Mouse (Mus musculus): ENCODE measurements around the gene Actl7a. TPM values are rescaled to one million over a fixed set of nuclear protein-coding genes. Genes with fewer than 3 reads are reported as not detected.

Actl7a gene
- polyA plus RNA-seq, 1 experiment from 2014 or later = not detected

DNA sequence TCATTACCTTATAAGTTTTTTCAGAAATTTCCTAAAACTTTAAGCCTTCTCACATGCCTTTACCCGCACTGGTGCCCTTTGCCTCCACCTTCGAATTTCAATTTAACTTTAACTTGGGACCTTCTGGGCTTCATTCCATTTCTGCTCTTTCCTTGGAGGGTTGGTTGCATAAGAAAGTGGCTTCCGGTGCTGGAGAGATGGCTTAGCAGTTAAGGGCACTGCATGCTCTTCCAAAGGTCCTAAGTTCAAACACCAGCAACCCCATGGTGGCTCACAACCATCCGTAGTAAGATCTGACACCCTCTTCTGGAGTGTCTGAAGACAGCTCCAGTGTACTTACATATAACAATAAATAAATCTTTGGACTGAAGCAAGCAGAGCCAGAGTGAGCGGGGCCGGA is 20.0 kb upstream of the Actl7a start:
- no peaks in the 10 kb centered on the region for H3K36me3 ChIP-seq (ENCODE audit: control insufficient read depth, insufficient read depth, low read length)
- no peak overlapping the region for H3K9ac ChIP-seq (ENCODE audit: low read length)
- H3K4me1 ChIP-seq (replicated peaks; ENCODE audit: control insufficient read depth, insufficient read depth) = no peaks in the 10 kb centered on the region
- no peaks in the 10 kb centered on the region for H3K27me3 ChIP-seq (ENCODE audit: control insufficient read depth, insufficient read depth, low read length)
- H3K27ac ChIP-seq (replicated peaks) = no peak overlapping the region
- DNase-seq (ENCODE audit: low spot score) (no peak), ATAC-seq (ENCODE audit: low FRiP score, low TSS enrichment) (no peak)
- H3K4me3 ChIP-seq (ENCODE audit: low read depth, low read length) = no peak overlapping the region
- H3K9me3 ChIP-seq (ENCODE audit: control insufficient read depth, low read length) = no peaks in the 10 kb centered on the region
- no peak for TF ChIP-seq CTCF (IDR thresholded peaks at IDR 0.05; ENCODE audit: low read depth)
- WGBS = 91% methylated on average over 6 of the region's 6 CpGs
- no peak overlapping the region for H3K4me2 ChIP-seq (replicated peaks; ENCODE audit: low read depth)

DNA sequence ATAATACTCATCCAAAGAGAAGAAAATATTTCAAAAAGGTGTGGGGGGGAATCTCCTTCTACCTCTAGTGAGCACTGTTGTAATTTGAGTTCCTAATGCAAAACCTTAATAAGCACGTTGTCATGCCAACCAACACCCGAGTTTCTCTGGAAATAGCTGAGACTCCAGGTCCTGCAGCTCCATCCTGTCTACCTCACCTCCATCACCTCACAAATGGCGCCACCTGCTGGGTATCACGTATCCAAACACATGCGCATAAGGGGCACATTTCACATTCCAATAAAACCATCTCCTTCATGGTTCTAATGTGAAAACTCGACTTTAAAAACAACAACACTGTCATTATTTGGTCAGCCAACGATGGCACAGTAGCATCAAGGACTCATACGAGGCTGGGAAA is 17.4 kb upstream of the Actl7a start:
- H3K9me3 ChIP-seq (ENCODE audit: control insufficient read depth, low read length) = no peaks in the 10 kb centered on the region
- no peak for DNase-seq (ENCODE audit: low spot score)
- WGBS = 57% methylated on average over 8 of the region's 8 CpGs
- H3K27ac ChIP-seq (replicated peaks) = no peak overlapping the region
- no peak overlapping the region for H3K9ac ChIP-seq (ENCODE audit: low read length)
- TF ChIP-seq EP300 (optimal IDR thresholded peaks at IDR 0.05) (no peak), CTCF (IDR thresholded peaks at IDR 0.05; ENCODE audit: low read depth) (peak; percentile 59)
- no peak for ATAC-seq (ENCODE audit: low FRiP score, low TSS enrichment)
- H3K4me2 ChIP-seq (replicated peaks; ENCODE audit: low read depth) = no peak overlapping the region
- H3K27me3 ChIP-seq (ENCODE audit: control insufficient read depth, insufficient read depth, low read length) = no peaks in the 10 kb centered on the region
- no peaks in the 10 kb centered on the region for H3K4me1 ChIP-seq (replicated peaks; ENCODE audit: control insufficient read depth, insufficient read depth)
- no peaks in the 10 kb centered on the region for H3K36me3 ChIP-seq (ENCODE audit: control insufficient read depth, insufficient read depth, low read length)
- no peak overlapping the region for H3K4me3 ChIP-seq (ENCODE audit: low read depth, low read length)

DNA sequence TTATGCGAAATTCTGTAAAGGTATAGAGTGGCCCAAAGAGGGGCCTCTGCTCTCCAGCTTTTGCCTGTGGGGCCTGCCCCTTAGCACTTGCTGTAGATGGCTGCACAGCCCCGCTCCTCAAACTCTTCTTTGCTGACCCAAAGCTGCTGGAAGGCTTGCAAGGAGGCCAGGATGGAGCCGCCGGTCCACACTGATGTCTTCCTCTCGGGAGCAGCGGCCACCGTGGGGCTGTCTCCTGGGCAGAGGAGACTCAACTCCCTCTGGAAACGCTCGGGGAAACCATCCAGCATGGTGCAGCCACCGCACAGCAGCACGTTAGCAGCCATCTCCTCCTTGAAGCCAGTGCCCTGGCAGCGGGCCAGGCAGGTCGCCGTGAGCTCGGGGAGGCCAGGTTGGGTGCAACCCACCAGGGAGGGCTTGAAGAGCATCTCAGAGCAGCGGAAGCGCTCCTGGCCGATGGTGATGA is 3.2 kb upstream of the Actl7a start, which contains the start of gene Gm26657:
Gene Gm26657, plus strand, starts transcription at position 51 of the 466 bp plus-strand sequence.
- no peak for DNase-seq (ENCODE audit: low spot score)
- TF ChIP-seq EP300 (optimal IDR thresholded peaks at IDR 0.05) (no peak), CTCF (IDR thresholded peaks at IDR 0.05; ENCODE audit: low read depth) (no peak)

DNA sequence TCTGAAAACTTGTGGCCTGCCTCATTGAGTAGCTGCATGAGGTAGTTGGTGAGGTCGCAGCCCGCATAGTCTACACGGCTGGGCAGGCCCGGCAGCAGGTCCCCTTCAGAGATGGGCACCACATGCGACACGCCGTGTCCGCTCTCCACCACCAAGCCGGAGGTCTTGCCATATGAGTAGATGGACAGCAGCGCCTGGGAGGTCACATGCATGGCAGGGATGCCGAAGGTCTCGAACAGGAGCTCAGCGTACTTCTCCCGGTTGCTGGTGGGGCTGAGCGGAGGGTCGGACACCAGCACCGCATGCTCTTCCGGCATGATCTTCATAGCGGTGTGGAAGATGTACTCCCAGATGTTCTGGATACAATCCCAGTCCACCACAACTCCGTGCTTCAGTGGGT is 2.6 kb upstream of the Actl7a start:
- no peak for TF ChIP-seq EP300 (optimal IDR thresholded peaks at IDR 0.05)
- TF ChIP-seq CTCF (IDR thresholded peaks at IDR 0.05; ENCODE audit: low read depth) = no peak
- 96% methylated on average over 20 of the region's 20 CpGs for WGBS
- Histone ChIP-seq H3K4me3 (ENCODE audit: low read depth, low read length) (no peak overlapping the region), H3K36me3 (ENCODE audit: control insufficient read depth, insufficient read depth, low read length) (no peaks in the 10 kb centered on the region), H3K9ac (ENCODE audit: low read length) (no peak overlapping the region), H3K27me3 (ENCODE audit: control insufficient read depth, insufficient read depth, low read length) (no peaks in the 10 kb centered on the region), H3K9me3 (ENCODE audit: control insufficient read depth, low read length) (no peaks in the 10 kb centered on the region), H3K4me2 (replicated peaks; ENCODE audit: low read depth) (no peak overlapping the region), H3K4me1 (replicated peaks; ENCODE audit: control insufficient read depth, insufficient read depth) (no peaks in the 10 kb centered on the region), H3K27ac (replicated peaks) (no peak overlapping the region)
- 0 out of 2 replicates have a peak, but pooled peaks have one; percentile 21 for ATAC-seq (ENCODE audit: low FRiP score, low TSS enrichment)
- no peak for DNase-seq (ENCODE audit: low spot score)

More for the DNA sequence above, 3.2 kb upstream of the Actl7a start, which contains the start of gene Gm26657:
- no peak within 1 kb of the TSS for H3K27ac ChIP-seq (replicated peaks)
- H3K4me2 ChIP-seq (replicated peaks; ENCODE audit: low read depth) = no peak within 1 kb of the TSS
- no peaks in the 10 kb centered on the region for H3K36me3 ChIP-seq (ENCODE audit: control insufficient read depth, insufficient read depth, low read length)
- H3K4me3 ChIP-seq (ENCODE audit: low read depth, low read length) = no peak within 1 kb of the TSS
- no peak for ATAC-seq (ENCODE audit: low FRiP score, low TSS enrichment)
- H3K9me3 ChIP-seq (ENCODE audit: control insufficient read depth, low read length) = no peaks in the 10 kb centered on the region
- H3K9ac ChIP-seq (ENCODE audit: low read length) = no peak within 1 kb of the TSS
- H3K4me1 ChIP-seq (replicated peaks; ENCODE audit: control insufficient read depth, insufficient read depth) = no peaks in the 10 kb centered on the region
- 83% methylated on average over 18 of the region's 18 CpGs for WGBS
- no peaks in the 10 kb centered on the region for H3K27me3 ChIP-seq (ENCODE audit: control insufficient read depth, insufficient read depth, low read length)

DNA sequence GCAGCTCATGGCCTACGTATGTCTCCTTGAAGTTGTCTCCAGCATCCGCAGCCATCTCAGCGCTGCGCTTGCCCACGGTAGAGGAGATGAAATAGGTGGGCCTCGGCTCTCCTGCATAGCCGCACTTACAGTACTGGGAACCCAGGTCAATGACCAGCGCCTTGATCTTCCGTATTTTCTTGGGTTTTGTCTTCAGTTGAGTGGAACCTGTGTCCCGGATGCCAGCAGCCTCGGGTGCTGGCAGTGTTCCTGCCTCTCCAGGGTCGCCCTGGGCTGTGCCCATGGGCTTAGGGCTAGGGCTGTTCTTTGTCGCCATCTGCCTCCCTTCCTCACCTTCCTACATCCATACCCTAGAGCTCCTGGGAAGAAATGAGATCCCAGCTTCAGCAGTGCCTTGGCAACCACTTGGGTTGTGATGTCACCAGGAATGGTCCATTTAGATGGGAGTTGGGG is 2.1 kb upstream of the Actl7a start, which contains the start of gene Actl7b:
Gene Actl7b, minus strand, starts transcription at position 403 of the 453 bp plus-strand sequence.
- Histone ChIP-seq H3K4me1 (replicated peaks; ENCODE audit: control insufficient read depth, insufficient read depth) (no peaks in the 10 kb centered on the region), H3K27ac (replicated peaks) (no peak within 1 kb of the TSS), H3K27me3 (ENCODE audit: control insufficient read depth, insufficient read depth, low read length) (no peaks in the 10 kb centered on the region), H3K4me2 (replicated peaks; ENCODE audit: low read depth) (no peak within 1 kb of the TSS), H3K36me3 (ENCODE audit: control insufficient read depth, insufficient read depth, low read length) (no peaks in the 10 kb centered on the region), H3K9ac (ENCODE audit: low read length) (no peak within 1 kb of the TSS), H3K9me3 (ENCODE audit: control insufficient read depth, low read length) (no peaks in the 10 kb centered on the region), H3K4me3 (ENCODE audit: low read depth, low read length) (no peak within 1 kb of the TSS)
- ATAC-seq (ENCODE audit: low FRiP score, low TSS enrichment) (peak; percentile 15; the same call in 1 of the 2 replicates), DNase-seq (ENCODE audit: low spot score) (no peak)
- 94% methylated on average over 13 of the region's 13 CpGs for WGBS
- TF ChIP-seq CTCF (IDR thresholded peaks at IDR 0.05; ENCODE audit: low read depth) (no peak), EP300 (optimal IDR thresholded peaks at IDR 0.05) (no peak)

DNA sequence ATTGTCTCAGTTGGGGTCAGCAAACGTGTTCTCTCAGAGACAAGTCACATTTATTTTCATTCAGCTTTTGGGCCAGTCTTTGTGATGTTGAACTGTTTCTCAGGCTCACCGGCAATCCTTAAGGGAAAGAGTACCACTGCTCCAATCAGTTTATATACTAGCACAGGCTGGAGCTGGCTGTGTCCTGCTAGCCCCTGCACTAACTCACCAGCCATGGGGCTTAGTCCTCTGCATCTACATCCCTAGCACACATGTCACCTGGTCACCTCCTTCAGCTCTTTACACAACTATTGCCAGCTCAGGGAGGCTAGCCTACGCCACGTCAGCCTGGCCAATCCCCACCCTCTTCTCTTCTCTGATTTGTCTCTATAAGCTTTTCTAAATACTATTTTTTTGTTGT is 515 bp upstream of the Actl7a start:
- WGBS = 89% methylated on average over 4 of the region's 4 CpGs
- TF ChIP-seq EP300 (optimal IDR thresholded peaks at IDR 0.05) (no peak), CTCF (IDR thresholded peaks at IDR 0.05; ENCODE audit: low read depth) (no peak)

More for the DNA sequence above, 515 bp upstream of the Actl7a start:
- ATAC-seq (ENCODE audit: low FRiP score, low TSS enrichment) = no peak
- H3K4me1 ChIP-seq (replicated peaks; ENCODE audit: control insufficient read depth, insufficient read depth) = no peaks in the 10 kb centered on the region
- no peaks in the 10 kb centered on the region for H3K9me3 ChIP-seq (ENCODE audit: control insufficient read depth, low read length)
- H3K4me2 ChIP-seq (replicated peaks; ENCODE audit: low read depth) = no peak overlapping the region
- no peak overlapping the region for H3K9ac ChIP-seq (ENCODE audit: low read length)
- no peaks in the 10 kb centered on the region for H3K36me3 ChIP-seq (ENCODE audit: control insufficient read depth, insufficient read depth, low read length)
- H3K4me3 ChIP-seq (ENCODE audit: low read depth, low read length) = no peak overlapping the region
- H3K27me3 ChIP-seq (ENCODE audit: control insufficient read depth, insufficient read depth, low read length) = no peaks in the 10 kb centered on the region
- DNase-seq (ENCODE audit: low spot score) = no peak
- H3K27ac ChIP-seq (replicated peaks) = no peak overlapping the region
